Mouse (Mus musculus) layer of hippocampus, adult 6 months (tissue): Measurements from ENCODE around the gene 2410015M20Rik. TPM values are rescaled to one million over a fixed set of nuclear protein-coding genes. Genes with fewer than 3 reads are reported as not detected.

Experiments
- long read RNA-seq, 2 experiments: library from polyadenylated mRNA; unstranded; transcript quantifications; one replicate each; pipeline ENCODE4 v2.0.0; 2019 to 2020
- polyA plus RNA-seq: library from polyadenylated mRNA; unstranded; fragments of <200 nt; fragmentation: Nextera tagmentation; gene quantifications from 2 replicates; pipeline ENCODE4 v1.2.3, GENCODE M21; 2021

2410015M20Rik gene
- polyA plus RNA-seq, result 467 and 517 TPM in 2 replicates
- long read RNA-seq, experiment 1, transcript 2410015M20Rik-201 (4 exons, 755 nt), result major isoform, 141 of 155 reads
- long read RNA-seq, experiment 1, partial matches to known transcripts, result 5 of 155 reads
- long read RNA-seq, experiment 1, other reads (novel, unspliced or antisense), result 8 of 155 reads
- long read RNA-seq, experiment 2, transcript 2410015M20Rik-201 (4 exons, 755 nt), result major isoform, 16 of 28 reads
- long read RNA-seq, experiment 2, partial matches to known transcripts, result 7 of 28 reads
- long read RNA-seq, experiment 2, other reads (novel, unspliced or antisense), result 4 of 28 reads

DNA sequence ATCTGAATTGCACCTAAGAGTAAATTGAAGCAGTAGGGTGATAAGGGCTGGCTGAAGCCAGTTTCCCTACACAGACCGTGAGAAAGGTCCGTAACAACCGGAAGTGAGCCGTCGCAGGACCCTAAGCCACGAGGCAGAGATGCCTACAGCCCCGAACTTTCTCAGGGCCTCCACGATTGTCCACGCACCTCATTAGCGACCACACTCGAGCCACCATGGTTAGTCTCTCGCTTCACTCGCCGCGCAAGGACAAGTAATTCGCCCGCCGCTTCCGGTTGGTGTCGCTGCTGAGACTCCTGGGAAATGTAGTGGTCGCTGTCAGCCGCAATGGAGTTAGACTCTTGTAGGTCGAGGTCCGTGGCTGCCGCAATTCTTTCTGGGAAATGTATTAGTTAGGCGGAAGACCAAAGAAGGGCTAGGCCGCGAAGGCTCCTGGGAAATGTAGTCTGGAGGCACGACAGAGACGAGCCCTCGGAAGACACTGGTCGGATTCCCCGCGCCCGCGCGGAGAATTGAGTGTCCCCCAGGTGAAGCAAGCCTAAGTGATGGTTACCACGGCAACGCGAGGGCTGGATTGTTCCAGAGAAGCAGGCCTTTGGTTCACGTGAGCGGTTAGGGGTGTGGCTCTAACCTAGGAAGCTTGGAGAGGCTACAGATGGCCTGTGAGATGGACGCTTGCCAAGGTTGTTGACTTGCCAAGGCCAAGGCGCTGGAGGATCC, at the start of gene 2410015M20Rik:
Gene 2410015M20Rik (minus strand): TSS at position 320 of the 720 bp plus-strand sequence.

DNA sequence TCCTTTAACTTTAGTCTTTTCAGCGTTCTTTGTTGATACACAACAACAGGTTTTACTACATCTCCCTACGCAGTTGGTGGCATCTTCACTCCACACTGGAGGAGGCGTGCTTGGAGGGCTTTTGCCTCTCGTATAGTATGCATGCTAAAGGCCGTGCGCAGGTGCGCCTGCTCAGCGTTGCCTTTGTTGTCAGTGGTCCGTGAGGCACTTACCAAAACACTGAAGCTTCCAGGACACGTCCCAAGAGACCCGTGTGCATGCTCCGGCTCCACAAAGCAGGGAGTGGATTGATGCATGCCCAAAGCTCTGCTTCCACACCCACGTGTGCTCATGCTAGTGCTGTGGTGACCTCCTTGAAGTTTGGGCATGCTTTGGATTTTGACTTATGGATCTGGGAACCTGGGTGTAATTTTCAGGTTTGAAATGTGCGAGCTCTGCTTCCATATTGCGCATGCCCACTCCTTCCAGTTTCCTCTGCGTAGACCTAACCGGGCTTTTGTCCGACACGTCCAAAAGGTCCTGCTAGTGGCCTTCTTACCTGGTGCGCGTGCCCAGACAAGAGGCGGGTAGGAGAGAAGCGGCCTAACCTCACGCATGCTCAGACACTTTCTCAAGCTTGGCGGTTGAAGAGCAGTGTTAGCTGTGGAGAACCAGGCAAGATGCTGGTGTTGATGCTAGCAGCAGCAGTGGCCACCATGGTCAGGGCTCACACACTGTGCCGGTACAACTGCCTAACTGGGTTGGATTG, 18.1 kb upstream of the 2410015M20Rik start, which contains the start of gene Catsperd:
Gene Catsperd (plus strand): TSS at position 614 of the 748 bp plus-strand sequence.

DNA sequence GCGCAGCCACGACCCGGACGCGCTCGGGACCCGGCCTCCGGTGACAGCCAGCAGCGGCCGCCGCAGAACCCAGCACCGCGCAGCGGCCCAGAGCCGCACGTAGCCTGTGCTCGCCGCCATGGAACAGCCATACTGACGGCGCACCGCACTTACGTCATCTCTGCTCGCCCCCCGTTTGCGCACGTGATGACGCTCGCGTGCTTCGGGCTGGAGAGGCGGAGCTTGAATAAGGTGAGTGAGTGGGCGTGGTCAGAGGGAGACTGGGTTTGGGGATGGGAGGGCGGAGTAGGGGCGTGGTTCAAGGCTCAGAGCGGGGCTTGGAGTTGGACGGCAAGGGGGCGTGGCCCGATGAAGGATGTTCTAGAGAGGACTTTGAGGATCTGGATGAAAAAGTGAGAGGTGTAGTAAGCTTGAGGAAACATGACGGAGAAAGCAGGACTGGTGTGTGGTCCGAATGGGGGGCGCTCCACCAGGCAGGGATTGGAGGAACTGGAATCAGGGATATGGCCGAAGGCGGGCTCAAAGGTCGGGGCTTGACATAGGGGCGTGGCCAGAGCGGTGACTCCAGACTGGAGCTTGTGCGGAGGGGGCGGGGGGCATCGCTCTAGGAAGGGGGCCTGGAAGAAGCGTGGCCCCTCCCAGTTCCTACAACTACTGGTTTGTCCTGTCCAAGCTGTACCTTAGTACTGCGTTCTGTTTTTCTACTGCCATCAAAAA, 17.3 kb upstream of the 2410015M20Rik start, which contains the start of gene Lonp1:
Gene Lonp1 (minus strand): TSS at position 134 of the 717 bp plus-strand sequence.

DNA sequence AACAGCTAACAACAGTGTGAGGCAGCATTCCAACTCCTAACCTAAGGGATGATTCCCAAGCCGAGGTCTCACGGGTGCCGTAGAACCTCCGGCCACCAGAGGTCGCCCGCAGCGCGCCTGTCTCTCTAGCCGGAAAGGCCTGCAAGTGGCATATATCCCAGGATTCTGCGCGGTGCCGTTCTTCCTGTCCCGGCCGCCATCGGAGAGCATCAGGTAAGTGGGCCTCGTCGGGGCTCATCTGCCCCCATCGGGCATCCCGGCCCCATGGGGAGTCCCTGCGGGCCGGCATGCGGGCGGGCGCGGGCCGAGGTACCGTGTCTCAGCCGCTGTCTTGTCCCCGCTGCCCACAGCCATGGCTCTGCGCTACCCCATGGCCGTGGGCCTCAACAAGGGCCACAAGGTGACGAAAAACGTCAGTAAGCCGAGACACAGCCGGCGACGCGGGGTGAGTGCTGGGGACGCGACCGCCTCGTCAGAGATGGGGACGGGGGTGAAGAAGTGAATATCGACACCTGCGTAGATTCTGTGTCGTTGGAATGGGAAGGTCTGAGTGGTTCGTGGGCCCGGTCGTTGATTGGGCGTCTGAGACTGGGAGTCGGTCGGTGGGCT, 3.8 kb upstream of the 2410015M20Rik start, which contains the start of gene Rpl36:
Gene Rpl36 (plus strand): TSS at position 181 of the 609 bp plus-strand sequence.

DNA sequence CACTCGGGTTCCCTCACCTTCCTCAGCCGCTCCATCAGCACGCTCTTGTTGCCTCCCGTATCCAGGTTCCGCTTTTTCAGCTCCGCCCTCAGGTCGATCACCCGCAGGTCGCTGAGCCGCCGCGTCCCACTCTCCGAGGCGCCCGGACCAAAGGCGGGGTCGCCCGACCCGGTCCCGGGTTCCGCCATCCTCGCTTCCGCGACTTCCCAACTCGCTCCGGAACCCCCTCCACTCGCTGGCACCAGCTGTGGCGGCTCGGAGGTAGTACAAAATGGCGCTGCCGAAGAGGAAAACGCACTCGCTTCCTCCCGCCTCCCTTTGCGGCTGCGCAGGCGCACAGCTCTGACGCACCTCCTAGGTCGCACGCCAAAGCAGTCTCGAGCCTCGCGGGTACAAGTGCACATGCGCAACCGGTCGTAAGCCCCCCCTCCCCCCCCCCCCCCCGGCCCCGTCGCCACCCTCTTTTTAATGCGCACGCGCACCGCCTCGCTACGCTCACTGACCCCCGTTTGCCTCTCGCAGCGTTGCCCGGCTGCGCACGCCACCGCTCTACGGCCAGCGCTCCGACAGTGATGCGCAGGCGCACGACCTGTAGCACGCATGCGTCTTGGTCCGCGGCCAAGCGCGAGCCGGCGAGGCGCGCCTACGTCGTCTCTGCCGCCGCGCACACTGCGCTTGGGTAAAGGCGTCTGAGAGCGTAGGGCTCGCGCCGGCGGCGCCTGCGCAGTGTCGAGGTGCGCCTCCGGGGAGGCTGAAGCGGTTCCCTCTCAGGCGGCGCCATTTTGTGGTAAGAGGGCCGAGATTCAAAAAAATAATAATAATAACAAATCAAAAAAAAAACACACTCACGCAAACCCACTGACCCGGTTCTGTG, 25.1 kb downstream of the 2410015M20Rik start, which contains the start of the genes Safb2 and Safb:
Gene Safb2 (minus strand): TSS at position 329 of the 874 bp plus-strand sequence.
Gene Safb (plus strand): TSS at position 569 of the 874 bp plus-strand sequence.

Other genes with a start within 250 kb of the 2410015M20Rik start
- 187 and 245 TPM in 2 replicates for gene Ptprs, start 133.3 kb downstream of the 2410015M20Rik start, polyA plus RNA-seq
- not detected in 2 replicates for gene Znrf4, start 97.3 kb downstream of the 2410015M20Rik start, polyA plus RNA-seq
- gene Gm20219, start 55.4 kb downstream of the 2410015M20Rik start, polyA plus RNA-seq, result not detected in 2 replicates
- gene Safb2, start 25.2 kb downstream of the 2410015M20Rik start, polyA plus RNA-seq, result 13.1 and 13.4 TPM in 2 replicates
- gene Safb, start 24.9 kb downstream of the 2410015M20Rik start, polyA plus RNA-seq, result 30.7 and 35.0 TPM in 2 replicates
- gene Rpl36, start 3.6 kb upstream of the 2410015M20Rik start, polyA plus RNA-seq, result 1,865 and 1,904 TPM in 2 replicates
- gene Lonp1, start 17.1 kb upstream of the 2410015M20Rik start, polyA plus RNA-seq, result 31.6 and 34.6 TPM in 2 replicates
- gene Catsperd, start 18.4 kb upstream of the 2410015M20Rik start, polyA plus RNA-seq, result 0.30 and 0.35 TPM in 2 replicates
- 48.4 and 49.1 TPM in 2 replicates for gene Ranbp3, start 63.5 kb upstream of the 2410015M20Rik start, polyA plus RNA-seq
- 1,051 and 1,264 TPM in 2 replicates for gene Ndufa11, start 108.0 kb upstream of the 2410015M20Rik start, polyA plus RNA-seq
- 9.7 and 10.4 TPM in 2 replicates for gene Vmac, start 108.3 kb upstream of the 2410015M20Rik start, polyA plus RNA-seq
- gene Nrtn, start 147.8 kb upstream of the 2410015M20Rik start, polyA plus RNA-seq, result 4.1 and 4.4 TPM in 2 replicates
- 22.2 and 22.6 TPM in 2 replicates for gene Dus3l, start 155.0 kb upstream of the 2410015M20Rik start, polyA plus RNA-seq
- 0.14 TPM in 1 of 2 replicates, not detected in the other for gene Prr22, start 160.5 kb upstream of the 2410015M20Rik start, polyA plus RNA-seq
- gene Rfx2, start 221.2 kb upstream of the 2410015M20Rik start, polyA plus RNA-seq, result 1.8 and 2.1 TPM in 2 replicates